In the genomic region with DNA sequence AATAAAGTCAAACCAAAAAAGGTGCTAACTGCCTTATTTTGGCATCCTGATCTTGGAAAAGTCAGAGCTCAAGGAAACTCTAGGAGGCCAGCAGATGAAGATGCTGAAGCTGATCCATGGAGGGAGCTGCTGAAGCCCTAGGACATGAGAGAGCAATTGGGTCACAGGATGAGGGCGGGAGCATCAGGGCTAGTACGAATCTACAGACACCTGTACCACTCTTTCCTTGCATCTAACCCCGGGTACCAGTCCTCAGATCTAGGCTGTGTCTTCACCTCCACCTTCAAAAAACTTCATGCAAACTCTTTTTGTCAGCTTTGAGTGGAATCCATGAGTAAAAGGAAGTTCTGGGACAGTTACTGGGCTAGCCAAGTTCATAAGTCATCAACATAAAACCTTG, we compare ENCODE assay signal across 32 mouse cellular contexts.
"Had no signal": no experiment of that assay in that cellular context is flagged by ENCODE, and none has a peak within 500 bp of the region (broad histone marks: within the 10 kb centered on the region; RNA-seq: fewer than 3 reads in every experiment).

No protein-coding gene starts in this region.

- H3K4me2 ChIP-seq: limb, embryonic 12.5 days; limb, embryonic 13.5 days; limb, embryonic 15.5 days; liver, embryonic 11.5 days; liver, embryonic 12.5 days; liver, embryonic 13.5 days; liver, embryonic 15.5 days; lung, embryonic 14.5 days; lung, embryonic 15.5 days; midbrain, embryonic 12.5 days; midbrain, embryonic 13.5 days; midbrain, embryonic 15.5 days had no signal

- H3K9ac ChIP-seq: limb, embryonic 12.5 days; limb, embryonic 13.5 days; limb, embryonic 15.5 days; liver, embryonic 12.5 days; liver, embryonic 13.5 days; liver, embryonic 14.5 days; liver, embryonic 15.5 days; liver, postnatal 0 days; lung, embryonic 14.5 days; lung, embryonic 15.5 days; midbrain, embryonic 12.5 days; midbrain, embryonic 13.5 days; midbrain, embryonic 15.5 days had no signal

- H3K9me3 ChIP-seq: limb, embryonic 10.5 days; limb, embryonic 12.5 days; limb, embryonic 13.5 days; limb, embryonic 15.5 days; liver, embryonic 12.5 days; liver, embryonic 13.5 days; liver, embryonic 15.5 days; lung, embryonic 15.5 days; megakaryocyte, embryonic 14.5 days; midbrain, embryonic 10.5 days; midbrain, embryonic 12.5 days; midbrain, embryonic 13.5 days; midbrain, embryonic 15.5 days had no signal

- ATAC-seq: liver, embryonic 12.5 days; liver, postnatal 0 days; lung, postnatal 0 days; midbrain, embryonic 13.5 days; midbrain, embryonic 15.5 days; midbrain, embryonic 16.5 days had no signal

- H3K36me3 ChIP-seq: limb, embryonic 10.5 days; limb, embryonic 12.5 days; limb, embryonic 13.5 days; limb, embryonic 15.5 days; liver, embryonic 12.5 days; liver, embryonic 13.5 days; liver, embryonic 15.5 days; lung, embryonic 15.5 days; midbrain, embryonic 10.5 days; midbrain, embryonic 12.5 days; midbrain, embryonic 13.5 days; midbrain, embryonic 15.5 days had no signal

- H3K27ac ChIP-seq: left cerebral cortex, adult 2 months; limb, embryonic 10.5 days; limb, embryonic 12.5 days; limb, embryonic 13.5 days; limb, embryonic 15.5 days; liver, embryonic 12.5 days; liver, embryonic 13.5 days; liver, embryonic 14.5 days; liver, embryonic 15.5 days; lung, embryonic 15.5 days; macrophage; midbrain, embryonic 10.5 days; midbrain, embryonic 12.5 days; midbrain, embryonic 13.5 days; midbrain, embryonic 15.5 days had no signal

- H3K4me3 ChIP-seq: left cerebral cortex, adult 2 months; limb, embryonic 10.5 days; limb, embryonic 12.5 days; limb, embryonic 13.5 days; limb, embryonic 15.5 days; liver, embryonic 12.5 days; liver, embryonic 13.5 days; liver, embryonic 15.5 days; lung, embryonic 15.5 days; megakaryocyte, embryonic 14.5 days; midbrain, embryonic 10.5 days; midbrain, embryonic 12.5 days; midbrain, embryonic 13.5 days; midbrain, embryonic 15.5 days; myocyte had no signal

- DNase-seq: layer of hippocampus, postnatal 36 days; left cerebral cortex, postnatal 4 days; liver; liver, embryonic 13.5 days; liver, postnatal 0 days; lung, adult 18-20 months; lung, adult 2 months; lung, embryonic 14.5 days; lung, postnatal 10 days; lung, postnatal 14 days; lung, postnatal 36 days; lung, postnatal 4 days; midbrain, embryonic 14.5 days had no signal

- H3K27me3 ChIP-seq: limb, embryonic 12.5 days; limb, embryonic 13.5 days; limb, embryonic 15.5 days; liver, embryonic 12.5 days; liver, embryonic 13.5 days; liver, embryonic 15.5 days; lung, embryonic 15.5 days; megakaryocyte, embryonic 14.5 days; midbrain, embryonic 12.5 days; midbrain, embryonic 13.5 days; midbrain, embryonic 15.5 days had no signal

- H3K4me1 ChIP-seq: limb, embryonic 12.5 days; limb, embryonic 13.5 days; limb, embryonic 15.5 days; liver, embryonic 12.5 days; liver, embryonic 13.5 days; liver, embryonic 15.5 days; lung, embryonic 15.5 days; megakaryocyte, embryonic 14.5 days; midbrain, embryonic 10.5 days; midbrain, embryonic 12.5 days; midbrain, embryonic 13.5 days; midbrain, embryonic 15.5 days had no signal
